Mouse (Mus musculus) adrenal gland, postnatal 10 days (tissue): ENCODE results near the gene Ccdc82. TPM values are rescaled to one million over a fixed set of nuclear protein-coding genes. Genes with fewer than 3 reads are reported as not detected.

Experiments used
- DNase-seq: peaks from one replicate; pipeline ENCODE4 v3.0.0; 2021; ENCODE audit warnings: mixed read lengths
- long read RNA-seq, 2 experiments: library from polyadenylated mRNA; stranded (forward); transcript quantifications; one replicate each; pipeline ENCODE4 v2.0.0; 2021
- total RNA-seq, 2 experiments: library from RNA; stranded (reverse); gene quantifications; 2 replicates each; pipeline ENCODE4 v1.2.3; 2021

Gene Ccdc82
- total RNA-seq, result 10 to 100 TPM; 12.8 to 18.6 TPM
- long read RNA-seq, experiment 1, full-length matches to known transcripts, result 2 of 9 reads
- long read RNA-seq, experiment 1, partial matches to known transcripts, result 4 of 9 reads
- long read RNA-seq, experiment 1, other reads (novel, unspliced or antisense), result 3 of 9 reads
- long read RNA-seq, experiment 2, partial matches to known transcripts, result 3 of 3 reads
- long read RNA-seq, experiment 2, other reads (novel, unspliced or antisense), result 0 of 3 reads

GRCm38 (mm10) chr9:13246815-13247638, at the start of gene Ccdc82:
Gene Ccdc82 (plus strand): TSS chr9:13246955.
- DNase-seq, result peak; percentile 97

- no peak for DNase-seq
Observed at GRCm38 (mm10) chr9:13200079-13200478, 46.7 kb upstream of the Ccdc82 start.

- DNase-seq, result no peak
Observed at GRCm38 (mm10) chr9:13203109-13203508, 43.6 kb upstream of the Ccdc82 start.

GRCm38 (mm10) chr9:13203681-13204080, 43.1 kb upstream of the Ccdc82 start:
- no peak for DNase-seq

- DNase-seq, result no peak
Observed at GRCm38 (mm10) chr9:13206369-13206768, 40.4 kb upstream of the Ccdc82 start.

- DNase-seq, result no peak
Observed at GRCm38 (mm10) chr9:13225872-13226271, 20.9 kb upstream of the Ccdc82 start.

- no peak for DNase-seq
Observed at GRCm38 (mm10) chr9:13230553-13230952, 16.2 kb upstream of the Ccdc82 start.

- DNase-seq, result no peak
Observed at GRCm38 (mm10) chr9:13231545-13232216, 15.1 kb upstream of the Ccdc82 start.

GRCm38 (mm10) chr9:13242321-13242720, 4.4 kb upstream of the Ccdc82 start:
- DNase-seq, result no peak

GRCm38 (mm10) chr9:13245481-13245880, 1.3 kb upstream of the Ccdc82 start, which contains the start of gene Jrkl:
Gene Jrkl (minus strand): TSS chr9:13245829.
- DNase-seq, result peak; percentile 36

GRCm38 (mm10) chr9:13248104-13248503, 1.3 kb downstream of the Ccdc82 start:
- no peak for DNase-seq

- DNase-seq, result no peak
Observed at GRCm38 (mm10) chr9:13251251-13251650, 4.5 kb downstream of the Ccdc82 start.

- DNase-seq, result no peak
Observed at GRCm38 (mm10) chr9:13256726-13257125, 10.0 kb downstream of the Ccdc82 start.

- DNase-seq, result no peak
Observed at GRCm38 (mm10) chr9:13258173-13258572, 11.4 kb downstream of the Ccdc82 start.

- DNase-seq, result no peak
Observed at GRCm38 (mm10) chr9:13260980-13261379, 14.2 kb downstream of the Ccdc82 start.

- no peak for DNase-seq
Observed at GRCm38 (mm10) chr9:13273219-13273618, 26.5 kb downstream of the Ccdc82 start.

GRCm38 (mm10) chr9:13287482-13287881, 40.7 kb downstream of the Ccdc82 start:
- DNase-seq, result no peak

- peak; percentile 92 for DNase-seq
Observed at GRCm38 (mm10) chr9:13296274-13297121, 49.7 kb downstream of the Ccdc82 start.

GRCm38 (mm10) chr9:13297122-13297667, 50.4 kb downstream of the Ccdc82 start:
- DNase-seq, result peak; percentile 26

GRCm38 (mm10) chr9:13297668-13298512, 51.1 kb downstream of the Ccdc82 start, which contains the start of gene Maml2:
Gene Maml2 (plus strand): TSS chr9:13297957.
- peak; percentile 60 for DNase-seq

GRCm38 (mm10) chr9:13298513-13298878, 51.7 kb downstream of the Ccdc82 start:
- DNase-seq, result no peak
